Mouse (Mus musculus) gastrocnemius, adult 2 months (tissue): ENCODE measurements around the gene Rrp7a. TPM values are rescaled to one million over a fixed set of nuclear protein-coding genes. Genes with fewer than 3 reads are reported as not detected.

Source experiments
- DNase-seq: peaks from one replicate; pipeline ENCODE4 v3.0.0; 2022
- H3K27ac ChIP-seq: fragments of 200-600 bp; 2 replicates; pipeline ENCODE4 v1.8.1; 2022; ENCODE audit warnings: mild to moderate bottlenecking
- H3K4me3 ChIP-seq: fragments of 200-600 bp; 2 replicates; pipeline ENCODE4 v1.8.1; 2022; ENCODE audit warnings: mild to moderate bottlenecking, moderate library complexity
- CTCF ChIP-seq: fragments of 200-600 bp; IDR thresholded peaks from 2 replicates; pipeline ENCODE4 v1.8.1; 2022; ENCODE audit warnings: antibody characterized with exemption, mild to moderate bottlenecking, moderate library complexity
- intact Hi-C: fragments of 180-260 bp; cut with DNase I; formaldehyde crosslinking; loops from one replicate; pipeline ENCODE4 v1.15.1; 2025
- total RNA-seq, 2 experiments: library from RNA; stranded (reverse); gene quantifications; 2 replicates each; pipeline ENCODE4 v1.2.3; 2021

Gene Rrp7a
- total RNA-seq, 2 experiments from 2014 or later: 34.3 to 41.3 TPM

DNA sequence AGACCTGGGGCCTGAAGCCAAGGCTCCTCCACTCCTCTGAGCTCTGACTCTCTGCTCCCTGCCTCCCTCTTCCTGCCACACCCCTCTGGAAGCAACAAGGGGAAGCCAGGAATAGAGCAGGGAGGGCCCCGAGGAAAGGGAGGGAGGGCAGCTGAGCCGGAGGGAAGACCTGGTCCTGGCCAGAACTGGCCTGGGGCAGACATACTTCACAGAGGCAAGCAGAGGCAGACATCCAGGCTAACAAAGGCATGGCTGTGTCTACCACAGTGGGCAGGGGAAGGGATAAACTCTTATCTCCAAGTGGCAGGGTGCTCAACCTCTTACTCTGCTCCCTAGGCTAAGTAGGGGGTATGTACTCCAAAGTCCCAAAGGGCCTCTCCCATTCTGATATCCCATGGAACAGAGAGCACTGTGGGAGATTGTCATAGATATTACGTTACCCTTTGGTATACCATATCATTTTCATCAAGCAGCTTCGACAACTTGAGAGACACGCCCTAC lies 42.4 kb upstream of the Rrp7a start:
- peak overlapping the region; percentile 26 for H3K4me3 ChIP-seq
- peak overlapping the region; percentile 81 for H3K27ac ChIP-seq
- no peak for TF ChIP-seq CTCF
- intact Hi-C loops: no loop called here
- peak; percentile 71 for DNase-seq

- H3K4me3 ChIP-seq: no peak overlapping the region
- peak overlapping the region; percentile 46 for H3K27ac ChIP-seq
- intact Hi-C loops: no loop called here
- TF ChIP-seq CTCF: no peak
- DNase-seq: no peak
Measured at GRCm38 (mm10) chr15:83162818-83163485, 40.4 kb upstream of the Rrp7a start.

GRCm38 (mm10) chr15:83162001-83162400 lies 39.4 kb upstream of the Rrp7a start:
- intact Hi-C loops: no loop called here

DNA sequence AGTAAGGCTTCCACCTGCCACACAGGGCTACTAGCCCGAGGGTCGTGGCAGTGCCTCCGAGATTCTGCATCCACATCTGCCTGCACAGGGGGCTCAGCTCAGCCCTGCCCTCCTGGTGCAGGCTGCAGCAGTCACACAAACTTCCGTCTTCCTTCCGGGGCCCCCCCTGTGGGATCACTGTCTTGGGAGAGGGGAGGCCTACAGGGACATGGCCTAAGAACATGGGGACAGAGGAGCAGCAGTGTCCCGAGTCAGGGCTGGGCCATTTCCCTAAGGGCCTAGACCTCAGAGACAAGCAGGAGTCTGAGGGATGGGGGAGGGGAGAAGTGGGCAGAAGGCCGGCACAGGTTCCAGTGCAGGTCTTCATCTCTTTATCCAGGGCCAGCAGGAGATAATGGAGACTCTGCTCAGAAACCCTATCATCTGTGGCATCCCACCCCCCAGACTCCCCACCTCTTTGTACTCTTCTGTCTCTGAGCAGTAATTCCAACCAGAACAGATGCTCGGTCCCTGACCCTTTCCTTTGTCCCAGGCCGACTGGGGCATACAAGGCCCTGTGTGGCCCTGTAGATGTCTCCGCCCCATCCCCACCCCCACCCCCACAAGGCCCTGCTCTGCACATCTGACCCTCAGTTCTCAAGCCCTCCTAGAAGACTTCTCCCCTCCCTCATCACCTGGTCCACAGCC lies 38.6 kb upstream of the Rrp7a start:
- TF ChIP-seq CTCF: no peak
- no peak overlapping the region for H3K4me3 ChIP-seq
- intact Hi-C loops: no loop called here
- H3K27ac ChIP-seq: peak overlapping the region; percentile 24; the same call in 1 of the 2 replicates
- DNase-seq: no peak

More at GRCm38 (mm10) chr15:83162001-83162400, 39.4 kb upstream of the Rrp7a start:
- TF ChIP-seq CTCF: no peak
- H3K4me3 ChIP-seq: no peak overlapping the region
- H3K27ac ChIP-seq: peak overlapping the region; percentile 20; the same call in 1 of the 2 replicates
- DNase-seq: no peak

DNA sequence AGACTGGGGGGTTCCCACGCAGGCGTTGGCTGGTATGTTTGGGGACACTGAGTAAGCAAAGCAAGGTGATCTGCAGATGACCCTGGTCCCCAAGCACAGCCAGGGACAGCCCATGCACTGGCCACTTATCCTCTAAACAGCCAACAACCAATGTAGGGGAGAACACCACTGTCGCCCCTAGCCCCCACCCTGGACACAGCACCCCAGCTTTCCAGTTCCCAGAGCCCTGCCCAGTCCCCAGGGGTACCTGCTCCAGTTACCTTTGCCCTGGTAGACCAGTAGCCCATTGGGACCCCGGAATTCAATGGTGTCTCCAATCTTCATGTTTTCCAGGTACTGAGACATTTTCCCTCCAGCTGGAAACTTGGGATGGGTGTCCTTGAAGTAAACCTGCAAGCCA lies 38.0 kb upstream of the Rrp7a start:
- Histone ChIP-seq H3K27ac (peak overlapping the region; percentile 24), H3K4me3 (no peak overlapping the region)
- intact Hi-C loops: no loop called here
- no peak for DNase-seq
- no peak for TF ChIP-seq CTCF

GRCm38 (mm10) chr15:83159823-83160222 lies 37.2 kb upstream of the Rrp7a start:
- DNase-seq: no peak
- intact Hi-C loops: loop anchor here (5.0 kb wide), 2 partner anchors 47 to 357 kb away; no protein-coding TSS in a partner anchor
- peak overlapping the region; percentile 8; the same call in 1 of the 2 replicates for H3K27ac ChIP-seq
- no peak for TF ChIP-seq CTCF
- no peak overlapping the region for H3K4me3 ChIP-seq

DNA sequence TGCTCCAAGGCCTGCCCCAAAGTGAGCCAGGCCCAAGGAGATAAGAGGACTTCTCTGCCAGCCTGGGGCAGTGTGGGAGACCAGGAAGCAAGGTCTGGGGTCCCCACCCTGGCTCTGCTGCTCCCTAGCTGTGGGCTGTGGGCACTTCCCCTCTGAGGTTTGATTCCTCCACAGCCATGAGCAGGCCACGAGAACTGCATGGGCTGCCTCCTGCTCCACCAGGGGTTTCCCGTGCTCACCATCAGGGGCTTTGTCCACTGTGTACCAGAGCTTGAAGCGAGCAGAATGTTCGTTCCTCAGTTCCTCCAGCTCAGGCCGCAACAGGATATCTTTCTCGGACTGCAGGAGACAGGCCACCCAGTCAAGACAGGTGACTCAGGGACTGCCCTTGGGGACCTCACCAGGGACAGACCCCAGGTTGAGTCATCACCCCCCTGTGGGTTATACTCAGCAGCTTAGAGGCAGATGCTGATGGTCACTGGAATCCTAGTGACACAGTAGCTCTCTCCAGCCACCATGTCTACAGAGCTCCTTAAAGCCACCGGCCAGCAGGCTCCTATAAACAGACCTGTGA lies 36.1 kb upstream of the Rrp7a start:
- Histone ChIP-seq H3K4me3 (no peak overlapping the region), H3K27ac (peak overlapping the region; percentile 16; the same call in 1 of the 2 replicates)
- DNase-seq: no peak
- intact Hi-C loops: loop anchor here (5.0 kb wide), 2 partner anchors 49 to 359 kb away; no protein-coding TSS in a partner anchor
- TF ChIP-seq CTCF: no peak

DNA sequence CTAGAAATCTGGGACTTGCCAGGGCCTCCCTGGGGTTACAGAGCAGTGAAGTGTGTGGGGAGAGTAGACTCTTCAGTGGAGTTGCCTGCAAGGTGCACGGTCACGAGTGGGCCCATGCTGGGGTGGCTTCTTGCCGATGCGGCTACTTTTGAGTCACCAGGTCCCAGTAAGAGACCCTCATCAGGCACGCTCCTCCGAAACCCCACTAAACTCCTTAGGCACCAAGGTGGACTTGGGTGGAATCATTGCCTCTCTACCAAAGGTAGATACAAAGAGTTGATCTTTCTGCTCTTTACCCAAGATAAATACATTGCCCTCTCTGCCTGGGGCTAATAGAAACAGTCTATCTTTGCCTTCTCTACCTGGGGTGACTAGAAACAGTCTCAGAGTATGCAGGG lies 35.1 kb upstream of the Rrp7a start:
- no peak for DNase-seq
- TF ChIP-seq CTCF: no peak
- intact Hi-C loops: loop anchor here (2.0 to 5.0 kb wide), 3 partner anchors 15 to 360 kb away; partner anchors contain the start of gene Cyb5r3
- peak overlapping the region; percentile 63 for H3K27ac ChIP-seq
- H3K4me3 ChIP-seq: no peak overlapping the region

- intact Hi-C loops: loop anchor here (2.0 to 5.0 kb wide), 3 partner anchors 16 to 360 kb away; partner anchors contain the start of gene Cyb5r3
- TF ChIP-seq CTCF: peak; percentile 87
- DNase-seq: peak; percentile 77
- H3K4me3 ChIP-seq: no peak overlapping the region
- H3K27ac ChIP-seq: peak overlapping the region; percentile 63
Measured at GRCm38 (mm10) chr15:83156929-83157666, 34.5 kb upstream of the Rrp7a start.

DNA sequence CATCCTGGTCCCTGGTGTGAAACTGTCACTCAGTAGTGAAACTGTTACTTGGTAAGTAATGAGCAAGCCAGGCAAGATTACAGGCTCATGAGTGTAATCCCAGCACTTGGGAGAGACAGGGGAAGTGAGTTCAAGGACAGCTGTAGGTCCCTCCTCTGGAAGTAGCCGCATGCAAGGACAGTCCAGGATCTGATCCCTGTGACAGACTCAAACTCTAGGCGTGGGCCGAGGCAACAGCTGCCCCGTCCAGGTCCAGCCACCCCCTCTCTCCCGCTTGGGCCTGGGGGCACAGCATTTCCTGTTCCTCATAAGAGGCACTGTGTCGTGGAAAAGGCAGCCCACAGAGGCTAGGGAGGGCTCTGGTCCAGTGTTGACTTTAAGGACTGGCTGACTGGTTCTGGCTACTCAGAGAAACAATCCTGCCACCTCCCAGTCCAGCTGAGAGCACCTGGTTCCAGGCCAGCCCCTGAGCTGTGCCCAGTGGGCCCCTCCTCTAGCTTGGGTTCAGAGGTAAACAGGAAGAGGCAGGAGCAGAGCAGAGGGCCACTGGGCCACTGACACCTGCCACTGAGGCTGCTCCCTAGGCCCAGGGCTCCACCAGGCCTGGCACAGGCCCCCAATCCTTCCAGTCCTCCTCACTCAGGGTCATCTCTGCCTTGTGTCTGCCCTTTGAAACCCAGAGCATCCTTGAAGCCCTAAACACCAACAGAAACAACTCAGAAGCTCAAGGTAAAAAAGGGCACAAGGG lies 33.2 kb upstream of the Rrp7a start:
- DNase-seq: no peak
- no peak overlapping the region for H3K4me3 ChIP-seq
- TF ChIP-seq CTCF: no peak
- peak overlapping the region; percentile 63 for H3K27ac ChIP-seq
- intact Hi-C loops: loop anchor here (2.0 to 5.0 kb wide), 3 partner anchors 17 to 361 kb away; partner anchors contain the start of gene Cyb5r3

GRCm38 (mm10) chr15:83154309-83154708 lies 31.7 kb upstream of the Rrp7a start:
- H3K27ac ChIP-seq: no peak overlapping the region
- no peak for DNase-seq
- no peak for TF ChIP-seq CTCF
- no peak overlapping the region for H3K4me3 ChIP-seq
- intact Hi-C loops: no loop called here
